In the genomic region with DNA sequence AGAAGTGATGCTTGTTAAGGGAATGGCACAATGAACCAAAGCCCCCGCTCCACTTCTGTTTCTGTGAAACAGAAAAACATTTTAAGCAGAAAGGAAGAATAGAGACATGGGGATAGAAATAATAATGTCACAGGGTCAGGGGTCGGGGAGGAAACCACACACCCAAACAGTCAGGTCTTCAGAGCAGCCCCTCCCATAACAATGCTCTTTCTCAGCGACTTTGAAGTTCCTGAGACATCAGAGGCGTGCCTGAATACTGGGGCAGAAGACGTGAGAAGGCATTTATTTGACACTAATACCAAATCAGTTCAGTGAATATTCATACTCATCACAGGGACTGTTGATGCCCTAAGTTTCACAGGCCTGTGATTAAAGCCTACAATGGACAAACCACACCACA, we compare ENCODE assay signal across 23 mouse cellular contexts.
"Had no signal": no experiment of that assay in that cellular context is flagged by ENCODE, and none has a peak within 500 bp of the region (broad histone marks: within the 10 kb centered on the region; RNA-seq: fewer than 3 reads in every experiment).

No protein-coding gene starts in this region.

- H3K27ac ChIP-seq: hindbrain, embryonic 10.5 days; hindbrain, embryonic 12.5 days; hindbrain, embryonic 14.5 days; left cerebral cortex, adult 2 months; limb, embryonic 10.5 days; limb, embryonic 12.5 days; liver, embryonic 13.5 days; liver, embryonic 15.5 days had no signal

- DNase-seq: gastrocnemius, postnatal 10 days; gastrocnemius, postnatal 25 days; heart, adult 18-20 months; heart, postnatal 10 days; heart, postnatal 4 days; kidney, adult 18-20 months; kidney, adult 8-10 months; kidney, postnatal 14 days; kidney, postnatal 4 days; liver; liver, embryonic 13.5 days; liver, postnatal 0 days had no signal

- H3K9me3 ChIP-seq: hindbrain, embryonic 10.5 days; hindbrain, embryonic 12.5 days; limb, embryonic 10.5 days; limb, embryonic 12.5 days; liver, embryonic 13.5 days; liver, embryonic 15.5 days had no signal

- ATAC-seq: hindbrain, embryonic 16.5 days; intestine, postnatal 0 days; liver, postnatal 0 days had no signal

- H3K27me3 ChIP-seq: hindbrain, embryonic 12.5 days; limb, embryonic 12.5 days; liver, embryonic 13.5 days; liver, embryonic 15.5 days had no signal

- H3K4me2 ChIP-seq: hindbrain, embryonic 12.5 days; hindbrain, embryonic 14.5 days; limb, embryonic 12.5 days; liver, embryonic 11.5 days; liver, embryonic 13.5 days; liver, embryonic 15.5 days had no signal

- H3K4me3 ChIP-seq: hindbrain, embryonic 10.5 days; hindbrain, embryonic 12.5 days; layer of hippocampus, adult 2 months; left cerebral cortex, adult 2 months; limb, embryonic 10.5 days; limb, embryonic 12.5 days; liver, embryonic 13.5 days; liver, embryonic 15.5 days had no signal

- H3K36me3 ChIP-seq: hindbrain, embryonic 12.5 days; limb, embryonic 12.5 days; liver, embryonic 13.5 days; liver, embryonic 15.5 days had no signal

- H3K9ac ChIP-seq: hindbrain, embryonic 12.5 days; hindbrain, embryonic 14.5 days; limb, embryonic 12.5 days; liver, embryonic 13.5 days; liver, embryonic 15.5 days; liver, postnatal 0 days had no signal
